Comparison of ENCODE assay signal across 8 mouse cellular contexts in genomic region chr16:9280931-9281330, GRCm38 (mm10).
DNase-seq lines count a peak whose midpoint lies in the region; ATAC-seq and TF ChIP-seq lines count a peak whose summit lies in the region.

No protein-coding gene starts in this region.

- TF ChIP-seq CTCF in testis, adult 2 months (IDR thresholded peaks at IDR 0.05; ENCODE audit: control insufficient read depth, insufficient read depth, insufficient replicate concordance, low read depth, low read length) = no peak

- no peak overlapping the region for H3K4me2 ChIP-seq in forebrain, embryonic 12.5 days
- no peak overlapping the region for H3K4me2 ChIP-seq in neural tube, embryonic 11.5 days (ENCODE audit: low read depth)

- H3K4me3 ChIP-seq in testis, adult 2 months (ENCODE audit: control insufficient read depth, low read depth, low read length) = peak overlapping the region; percentile 6; the same call in 1 of the 2 replicates
- no peak overlapping the region for H3K4me3 ChIP-seq in forebrain, embryonic 12.5 days (replicated peaks)
- no peak overlapping the region for H3K4me3 ChIP-seq in neural tube, embryonic 11.5 days (ENCODE audit: low read depth, low read length)

- H3K27me3 ChIP-seq in testis, adult 2 months (ENCODE audit: control insufficient read depth, insufficient read depth, low read length) = no peaks in the 10 kb centered on the region
- no peaks in the 10 kb centered on the region for H3K27me3 ChIP-seq in forebrain, embryonic 12.5 days
- no peaks in the 10 kb centered on the region for H3K27me3 ChIP-seq in neural tube, embryonic 11.5 days (ENCODE audit: control insufficient read depth, insufficient read depth, low read length)

- peak; percentile 44; the same call in 1 of the 2 replicates for TF ChIP-seq POLR2A in testis, adult 2 months (IDR thresholded peaks at IDR 0.05; ENCODE audit: control insufficient read depth, low read depth, low read length)

- DNase-seq in testis, postnatal 10 days (ENCODE audit: low spot score) = no peak
- DNase-seq in layer of hippocampus, adult 8-10 months (ENCODE audit: low spot score in 2 of 2) = peak; percentile 83 to 88
- peak; percentile 58 for DNase-seq in neural tube, embryonic 11.5 days (ENCODE audit: low spot score)
- DNase-seq in thymus, postnatal 25 days = no peak
- no peak for DNase-seq in liver
- no peak for DNase-seq in spleen, adult 18-20 months

- H3K9me3 ChIP-seq in forebrain, embryonic 12.5 days = no peaks in the 10 kb centered on the region
- H3K9me3 ChIP-seq in neural tube, embryonic 11.5 days (ENCODE audit: control insufficient read depth, low read length) = no peaks in the 10 kb centered on the region

- H3K27ac ChIP-seq in testis, adult 2 months (ENCODE audit: control insufficient read depth, insufficient read depth, low read depth, low read length) = no peak overlapping the region
- H3K27ac ChIP-seq in forebrain, embryonic 12.5 days = no peak overlapping the region
- H3K27ac ChIP-seq in neural tube, embryonic 11.5 days (ENCODE audit: low read depth, low read length) = no peak overlapping the region

- WGBS in forebrain, embryonic 12.5 days = 1% methylated on average over 5 of the region's 5 CpGs
- 3% methylated on average over 5 of the region's 5 CpGs for WGBS in neural tube, embryonic 11.5 days

- H3K4me1 ChIP-seq in testis, adult 2 months (ENCODE audit: control insufficient read depth, insufficient read depth, low read length) = 0 out of 2 replicates have a peak, but pooled peaks cover 2% of the 10 kb centered on the region
- peaks cover 16% of the 10 kb centered on the region for H3K4me1 ChIP-seq in forebrain, embryonic 12.5 days
- H3K4me1 ChIP-seq in neural tube, embryonic 11.5 days (ENCODE audit: control insufficient read depth, insufficient read depth, low read length) = no peaks in the 10 kb centered on the region

- ATAC-seq in forebrain, embryonic 12.5 days (ENCODE audit: low FRiP score) = peak; percentile 90
- peak; percentile 79; the same call in 1 of the 2 replicates for ATAC-seq in neural tube, embryonic 11.5 days (ENCODE audit: insufficient read depth, low FRiP score, low TSS enrichment)

- no peaks in the 10 kb centered on the region for H3K36me3 ChIP-seq in testis, adult 2 months (ENCODE audit: control insufficient read depth, insufficient read depth, low read length)
- H3K36me3 ChIP-seq in forebrain, embryonic 12.5 days (replicated peaks) = no peaks in the 10 kb centered on the region
- H3K36me3 ChIP-seq in neural tube, embryonic 11.5 days (ENCODE audit: control insufficient read depth, insufficient read depth, low read length) = no peaks in the 10 kb centered on the region

- H3K9ac ChIP-seq in forebrain, embryonic 12.5 days = no peak overlapping the region
- H3K9ac ChIP-seq in neural tube, embryonic 11.5 days (ENCODE audit: low read length) = no peak overlapping the region

Comparison
In these comparisons a context has a peak if more than half of its experiments do, and no peak if none do; other contexts are left out.
1. DNase-seq: peak in layer of hippocampus, adult 8-10 months (2 of 2) and neural tube, embryonic 11.5 days (single experiment); none in testis, postnatal 10 days (single experiment), thymus, postnatal 25 days (single experiment), liver (single experiment) and spleen, adult 18-20 months (0 of 2).